Mouse (Mus musculus) macrophage (primary cell): ENCODE results near the gene 4930583I09Rik. TPM values are rescaled to one million over a fixed set of nuclear protein-coding genes. Genes with fewer than 3 reads are reported as not detected.

Experiments used
- polyA plus RNA-seq: library from polyadenylated mRNA; stranded (reverse); fragments of 250-400 nt; gene quantifications from 3 replicates; pipeline ENCODE4 v1.2.4, GENCODE M21; 2018; ENCODE audit warnings: inconsistent platforms

The 4930583I09Rik gene
- polyA plus RNA-seq, 1 experiment from 2014 or later, result not detected

Other genes starting within 250 kb of the 4930583I09Rik start
- gene Man2a1, start 235.3 kb downstream of the 4930583I09Rik start, polyA plus RNA-seq, result 65.6 to 83.0 TPM (median 71.7 TPM) in 3 replicates